8 mouse cellular contexts compared by ENCODE assay signal in genomic region chr2:59160605-59160963, GRCm38 (mm10). TPM values are rescaled to one million over a fixed set of nuclear protein-coding genes. Genes with fewer than 3 reads are reported as not detected.
A peak's percentile ranks its signal among the peaks of the same experiment; 100 is the strongest.
DNase-seq lines count a peak whose midpoint lies in the region; ATAC-seq and TF ChIP-seq lines count a peak whose summit lies in the region.

Gene Ccdc148, minus strand, starts transcription at chr2:59160683.
Gene Pkp4, plus strand, starts transcription at chr2:59160850.

- peak within 1 kb of the TSS; percentile 88 for H3K27ac ChIP-seq in forebrain, embryonic 16.5 days (ENCODE audit: low read length)
- peak within 1 kb of the TSS; percentile 87 for H3K27ac ChIP-seq in liver, postnatal 0 days (ENCODE audit: low read depth)
- peak within 1 kb of the TSS; percentile 89 for H3K27ac ChIP-seq in neural tube, embryonic 13.5 days (replicated peaks)

- TF ChIP-seq EP300 in liver, postnatal 0 days (IDR thresholded peaks at IDR 0.05; ENCODE audit: low read depth): no peak

- H3K27me3 ChIP-seq in forebrain, embryonic 16.5 days (replicated peaks; ENCODE audit: control insufficient read depth, insufficient read depth, low read length): no peaks in the 10 kb centered on the region
- no peaks in the 10 kb centered on the region for H3K27me3 ChIP-seq in liver, postnatal 0 days (ENCODE audit: insufficient read depth, low read length)
- H3K27me3 ChIP-seq in neural tube, embryonic 13.5 days: no peaks in the 10 kb centered on the region

- H3K4me2 ChIP-seq in forebrain, embryonic 16.5 days (ENCODE audit: low read length): peak within 1 kb of the TSS; percentile 78
- peak within 1 kb of the TSS; percentile 92 for H3K4me2 ChIP-seq in liver, postnatal 0 days (ENCODE audit: low read depth, low read length)
- peak within 1 kb of the TSS; percentile 85 for H3K4me2 ChIP-seq in neural tube, embryonic 13.5 days

- WGBS in forebrain, embryonic 16.5 days: under 1% methylated on average over 23 of the region's 37 CpGs
- WGBS in liver, postnatal 0 days (ENCODE audit: insufficient replicate concordance): 4% methylated on average over 18 of the region's 37 CpGs
- WGBS in neural tube, embryonic 13.5 days: under 1% methylated on average over 32 of the region's 37 CpGs

- H3K4me3 ChIP-seq in forebrain, embryonic 16.5 days (replicated peaks; ENCODE audit: low read length): peak within 1 kb of the TSS; percentile 90
- peak within 1 kb of the TSS; percentile 84 for H3K4me3 ChIP-seq in liver, postnatal 0 days (ENCODE audit: low read depth, low read length)
- H3K4me3 ChIP-seq in neural tube, embryonic 13.5 days: peak within 1 kb of the TSS; percentile 90

- no peaks in the 10 kb centered on the region for H3K36me3 ChIP-seq in forebrain, embryonic 16.5 days (ENCODE audit: control insufficient read depth, insufficient read depth)
- H3K36me3 ChIP-seq in liver, postnatal 0 days (replicated peaks; ENCODE audit: insufficient read depth, low read length): no peaks in the 10 kb centered on the region
- no peaks in the 10 kb centered on the region for H3K36me3 ChIP-seq in neural tube, embryonic 13.5 days

- intact Hi-C loops in heart, postnatal 25 days (cut with DNase I): loop anchor here (5.0 kb wide), 5 partner anchors 67 to 277 kb away; no protein-coding TSS in a partner anchor

- TF ChIP-seq CTCF in liver, postnatal 0 days (IDR thresholded peaks at IDR 0.05; ENCODE audit: low read depth): no peak

- H3K4me1 ChIP-seq in forebrain, embryonic 16.5 days (replicated peaks; ENCODE audit: control insufficient read depth, insufficient read depth, low read length): peaks cover 15% of the 10 kb centered on the region
- H3K4me1 ChIP-seq in liver, postnatal 0 days (ENCODE audit: insufficient read depth): peaks cover 7% of the 10 kb centered on the region
- H3K4me1 ChIP-seq in neural tube, embryonic 13.5 days (replicated peaks): peaks cover 23% of the 10 kb centered on the region

- no peaks in the 10 kb centered on the region for H3K9me3 ChIP-seq in forebrain, embryonic 16.5 days (ENCODE audit: control insufficient read depth, low read length)
- no peaks in the 10 kb centered on the region for H3K9me3 ChIP-seq in liver, postnatal 0 days (ENCODE audit: low read length)
- H3K9me3 ChIP-seq in neural tube, embryonic 13.5 days: no peaks in the 10 kb centered on the region

- peak; percentile 99 for ATAC-seq in forebrain, embryonic 16.5 days
- peak; percentile 93 for ATAC-seq in liver, postnatal 0 days
- ATAC-seq in neural tube, embryonic 13.5 days (ENCODE audit: low read depth): peak; percentile 98

- H3K9ac ChIP-seq in forebrain, embryonic 16.5 days (replicated peaks; ENCODE audit: low read depth, low read length): peak within 1 kb of the TSS; percentile 76
- peak within 1 kb of the TSS; percentile 85 for H3K9ac ChIP-seq in liver, postnatal 0 days (replicated peaks)
- peak within 1 kb of the TSS; percentile 86 for H3K9ac ChIP-seq in neural tube, embryonic 13.5 days

- peak; percentile 96 for DNase-seq in ES-CJ7 (ENCODE audit: low read depth, low spot score)
- DNase-seq in cerebellum, adult 11 months: peak; percentile 89
- peak; percentile 91 for DNase-seq in heart, postnatal 25 days (ENCODE audit: low spot score)
- DNase-seq in layer of hippocampus, adult 11-12 months (ENCODE audit: low spot score): peak; percentile 94
- peak; percentile 90 for DNase-seq in liver, postnatal 0 days
- DNase-seq in telencephalon, adult 2 months (ENCODE audit: low read depth, low spot score): peak; percentile 93

RNA-seq across cellular contexts. Expression of gene Ccdc148, which starts in this region (rescaled TPM):
- 4.6 and 5.8 TPM in 2 replicates for polyA plus RNA-seq in forebrain, embryonic 16.5 days (2015; fragmentation: Nextera tagmentation; extraction: Ambion mirVana)
- under 1 TPM; 0.64 to 0.83 TPM for total RNA-seq in heart, postnatal 25 days (2021)
- polyA plus RNA-seq in liver, postnatal 0 days (2015; fragmentation: Nextera tagmentation; extraction: Ambion mirVana): 0.58 and 0.75 TPM in 2 replicates
- polyA plus RNA-seq in neural tube, embryonic 13.5 days (2015; fragmentation: Nextera tagmentation; extraction: Ambion mirVana): 2.9 and 3.9 TPM in 2 replicates

RNA-seq across cellular contexts. Expression of gene Pkp4, which starts in this region (rescaled TPM):
- 24.9 and 26.3 TPM in 2 replicates for polyA plus RNA-seq in forebrain, embryonic 16.5 days (2015; fragmentation: Nextera tagmentation; extraction: Ambion mirVana)
- 100 to 1,000 TPM; 148 to 155 TPM for total RNA-seq in heart, postnatal 25 days (2021)
- polyA plus RNA-seq in liver, postnatal 0 days (2015; fragmentation: Nextera tagmentation; extraction: Ambion mirVana): 6.8 and 7.7 TPM in 2 replicates
- 16.1 and 16.6 TPM in 2 replicates for polyA plus RNA-seq in neural tube, embryonic 13.5 days (2015; fragmentation: Nextera tagmentation; extraction: Ambion mirVana)

Comparison
In these comparisons a context has a peak if more than half of its experiments do, and no peak if none do; other contexts are left out.
1. Peak in every context shown above with its lines: DNase-seq, ATAC-seq, H3K4me3 ChIP-seq and H3K27ac ChIP-seq.